Comparison of ENCODE assay signal across 15 mouse cellular contexts in the genomic region with DNA sequence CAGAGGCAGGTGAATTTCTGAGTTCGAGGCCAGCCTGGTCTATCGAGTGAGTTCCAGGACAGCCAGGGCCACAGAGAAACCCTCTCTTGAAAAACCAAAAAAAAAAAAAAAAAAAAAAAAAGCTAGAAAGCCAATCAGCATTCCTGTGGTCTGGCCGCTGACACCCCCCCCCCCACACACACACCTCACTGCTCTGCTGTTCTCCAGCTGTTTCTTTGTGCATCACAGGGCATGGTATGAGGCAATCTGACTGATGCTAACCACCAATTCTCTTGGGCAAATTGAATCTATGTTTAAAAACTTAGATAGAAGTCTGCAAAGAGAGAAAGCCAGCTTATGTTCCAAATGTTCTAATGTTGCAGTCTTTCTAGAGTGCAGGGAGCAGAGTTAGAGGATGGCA. TPM values are rescaled to one million over a fixed set of nuclear protein-coding genes. Genes with fewer than 3 reads are reported as not detected.
DNase-seq lines count a peak whose midpoint lies in the region; ATAC-seq and TF ChIP-seq lines count a peak whose summit lies in the region.
"Had no signal": no experiment of that assay in that cellular context is flagged by ENCODE, and none has a peak within 500 bp of the region (broad histone marks: within the 10 kb centered on the region; RNA-seq: fewer than 3 reads in every experiment).

No protein-coding gene starts in this region.

- peaks cover 30% of the 10 kb centered on the region for H3K4me1 ChIP-seq in embryonic fibroblast, embryonic 13.5 days (ENCODE audit: control insufficient read depth, insufficient read depth, low read length)
- peaks cover 17% of the 10 kb centered on the region; the same call in 1 of the 2 replicates for H3K4me1 ChIP-seq in small intestine, adult 2 months (ENCODE audit: control insufficient read depth, insufficient read depth, insufficient read length, low read length)
- H3K4me1 ChIP-seq in lung, adult 2 months (ENCODE audit: control insufficient read depth, insufficient read depth, low read length) = peaks cover 36% of the 10 kb centered on the region

- peaks cover 91% of the 10 kb centered on the region for H3K79me2 ChIP-seq in C2C12 (ENCODE audit: control insufficient read depth, insufficient read depth)

- peak; percentile 82 for DNase-seq in 3T3-L1 (ENCODE audit: low read depth, low spot score)
- no peak for DNase-seq in gastrocnemius, postnatal 36 days
- DNase-seq in lung, adult 2 months = no peak
- DNase-seq: gastrocnemius, postnatal 14 days; layer of hippocampus, adult 9-11 months; liver, embryonic 13.5 days had no signal

- TF ChIP-seq POLR2A in embryonic fibroblast, embryonic 13.5 days (IDR thresholded peaks at IDR 0.05; ENCODE audit: low read depth, low read length) = no peak
- no peak for TF ChIP-seq POLR2A in small intestine, adult 2 months (IDR thresholded peaks at IDR 0.05; ENCODE audit: low read depth, low read length)
- no peak for TF ChIP-seq POLR2A in lung, adult 2 months (IDR thresholded peaks at IDR 0.05; ENCODE audit: borderline replicate concordance, extremely low read depth, low read depth, low read length)

- H3K79me3 ChIP-seq in C2C12 (ENCODE audit: low read depth) = peaks cover 55% of the 10 kb centered on the region

- H3K27ac ChIP-seq in embryonic fibroblast, embryonic 13.5 days (ENCODE audit: insufficient read depth, low read length) = 0 out of 2 replicates have a peak overlapping the region, but pooled peaks have one; percentile 25
- no peak overlapping the region for H3K27ac ChIP-seq in small intestine, adult 2 months (ENCODE audit: insufficient read depth, low read depth, low read length)
- H3K27ac ChIP-seq: forebrain, embryonic 15.5 days; heart, embryonic 13.5 days; hindbrain, embryonic 12.5 days; kidney, embryonic 15.5 days; limb, embryonic 10.5 days had no signal

- no peak overlapping the region for H3K4me3 ChIP-seq in C2C12 (ENCODE audit: insufficient read depth, poor library complexity, severe bottlenecking)
- no peak overlapping the region for H3K4me3 ChIP-seq in embryonic fibroblast, embryonic 13.5 days (ENCODE audit: insufficient read depth, low read length)
- no peak overlapping the region for H3K4me3 ChIP-seq in small intestine, adult 2 months (ENCODE audit: low read depth, low read length)
- no peak overlapping the region for H3K4me3 ChIP-seq in lung, adult 2 months (replicated peaks; ENCODE audit: extremely low read depth, low read depth, low read length)
- H3K4me3 ChIP-seq: hindbrain, embryonic 12.5 days; kidney, embryonic 15.5 days; limb, embryonic 10.5 days had no signal

- H3K36me3 ChIP-seq in C2C12 (ENCODE audit: control insufficient read depth, insufficient read depth) = no peaks in the 10 kb centered on the region
- no peaks in the 10 kb centered on the region for H3K36me3 ChIP-seq in small intestine, adult 2 months (ENCODE audit: control insufficient read depth, insufficient read depth, low read length)
- H3K36me3 ChIP-seq: forebrain, embryonic 15.5 days; heart, embryonic 13.5 days; hindbrain, embryonic 12.5 days had no signal

- WGBS in small intestine, adult 2 months = 67% methylated on average over 3 of the region's 3 CpGs
- WGBS in lung, adult 2 months = 69% methylated on average over 3 of the region's 3 CpGs

- no peak for ATAC-seq in frontal cortex, adult (ENCODE audit: low TSS enrichment)

- no peak for TF ChIP-seq CTCF in C2C12 (IDR thresholded peaks at IDR 0.05; ENCODE audit: control insufficient read depth, insufficient read depth, insufficient read length)
- TF ChIP-seq CTCF in embryonic fibroblast, embryonic 13.5 days (IDR thresholded peaks at IDR 0.05; ENCODE audit: borderline replicate concordance, insufficient read depth, low read length) = no peak
- TF ChIP-seq CTCF in small intestine, adult 2 months (IDR thresholded peaks at IDR 0.05; ENCODE audit: extremely low read depth, insufficient read length, insufficient replicate concordance, low read depth, low read length) = 0 out of 2 replicates have a peak, but pooled peaks have one; percentile 4
- TF ChIP-seq CTCF in lung, adult 2 months (IDR thresholded peaks at IDR 0.05; ENCODE audit: insufficient read depth, low read length) = no peak

- no peak overlapping the region for H3ac ChIP-seq in C2C12 (ENCODE audit: control insufficient read depth, insufficient read length, low read depth)

- no peaks in the 10 kb centered on the region for H3K27me3 ChIP-seq in C2C12 (ENCODE audit: control insufficient read depth, insufficient read depth, insufficient read length)
- no peaks in the 10 kb centered on the region for H3K27me3 ChIP-seq in small intestine, adult 2 months (ENCODE audit: control insufficient read depth, insufficient read depth, low read length)
- H3K27me3 ChIP-seq: forebrain, embryonic 15.5 days; heart, embryonic 13.5 days; hindbrain, embryonic 12.5 days; kidney, embryonic 15.5 days; liver, embryonic 13.5 days had no signal

- intact Hi-C loops in gastrocnemius, postnatal 36 days (cut with DNase I) = loop anchor here (5.0 to 10.0 kb wide), 3 partner anchors 134 to 219 kb away; a partner anchor contains a TSS

TF ChIP-seq in C2C12, 6 proteins besides CTCF, POLR2A, EP300 and RAD21:
- TF ChIP-seq USF1 (IDR thresholded peaks at IDR 0.05; ENCODE audit: low read depth) = no peak
- TF ChIP-seq MYOD1 (IDR thresholded peaks at IDR 0.05; ENCODE audit: control insufficient read depth, insufficient read length, low read depth) = peak; percentile 67
- peak; percentile 81 for TF ChIP-seq CEBPB (IDR thresholded peaks at IDR 0.05; ENCODE audit: low read depth)

RNA-seq across cellular contexts. Expression of a gene that starts 14.1 kb away (rescaled TPM):
- polyA plus RNA-seq in C2C12 (2012; fragmentation: generic; extraction: Trizol) = 9.3 TPM
- 16.9 and 20.7 TPM in 2 replicates for polyA plus RNA-seq in embryonic fibroblast, embryonic 13.5 days (2011; ENCODE audit: insufficient read length, low read depth, missing spikeins)
- 7.7 and 39.8 TPM in 2 replicates for polyA plus RNA-seq in small intestine, adult 2 months (2012; rRNA removed)
- 1 to 10 TPM; 2.6 to 3.5 TPM for total RNA-seq in gastrocnemius, postnatal 36 days (2021)
- polyA plus RNA-seq in lung, adult 2 months (2012; rRNA removed) = 51.2 and 55.8 TPM in 2 replicates
